Mouse (Mus musculus): ENCODE data around the gene Gsdma3.

Gsdma3 gene

DNA sequence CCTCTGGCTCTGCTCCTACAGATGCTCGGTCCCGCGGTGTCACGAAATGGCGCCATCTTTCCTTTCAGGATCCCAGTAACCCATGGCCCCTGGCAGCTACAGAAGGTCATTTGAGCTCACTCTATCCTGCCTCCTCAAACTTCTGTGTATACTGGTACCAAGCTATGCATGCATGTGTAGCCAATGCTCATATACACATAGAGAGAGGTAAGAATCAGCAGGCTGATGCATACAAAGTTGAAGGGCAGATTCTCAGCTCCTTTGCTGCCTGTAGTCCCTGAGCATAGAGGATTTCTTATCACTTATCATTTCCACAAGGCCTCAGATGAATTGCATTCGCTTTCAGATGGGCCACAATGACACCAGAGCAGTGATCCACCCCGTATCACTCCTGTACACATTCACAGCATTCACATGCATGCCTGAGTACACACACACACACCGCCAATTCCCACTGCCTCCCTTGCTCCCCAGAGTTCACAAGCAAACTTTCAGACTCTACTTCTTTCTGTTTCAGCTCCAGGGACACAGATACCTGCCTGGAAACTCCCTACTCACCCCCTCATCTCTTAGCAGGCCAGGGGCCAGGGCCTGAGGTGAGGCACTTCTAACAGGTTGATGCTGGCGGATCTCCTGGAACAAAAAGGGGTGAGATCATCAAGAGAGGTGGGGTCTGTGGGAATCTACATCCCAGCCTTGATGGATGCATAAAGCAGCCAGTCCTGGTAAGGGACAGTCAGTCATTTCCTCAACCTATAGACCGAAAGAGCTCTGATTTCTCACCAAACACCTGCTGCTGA lies at the start of gene Gsdma3, which contains the start of gene Gm12355:
Gene Gsdma3 (plus strand): TSS at position 750 of the 800 bp plus-strand sequence.
Gene Gm12355 (minus strand): TSS at position 51 of the 800 bp plus-strand sequence.
- DNase-seq (ENCODE audit: low spot score in 2 of 2) = no peak

DNA sequence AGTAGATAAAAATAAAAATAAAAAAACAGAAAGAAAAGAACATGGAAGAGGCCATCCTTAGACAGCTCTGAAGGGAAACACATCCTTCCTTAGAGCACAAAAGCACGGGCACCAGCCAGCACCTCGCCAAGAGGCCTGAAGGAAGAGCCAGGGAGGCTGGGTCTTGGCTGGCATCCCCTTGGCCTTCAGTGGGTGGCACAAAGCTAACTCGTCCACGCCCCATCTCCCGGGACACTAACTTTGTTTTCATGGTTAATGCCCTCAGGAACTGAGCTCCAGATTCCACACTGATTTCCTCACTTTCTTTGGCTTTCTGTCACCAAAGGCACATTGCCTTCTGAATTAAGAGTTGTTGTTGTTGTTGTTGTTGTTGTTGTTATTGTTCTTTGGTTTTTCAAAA lies 48.4 kb upstream of the Gsdma3 start:
- no peak for DNase-seq (ENCODE audit: low spot score in 2 of 2)

DNA sequence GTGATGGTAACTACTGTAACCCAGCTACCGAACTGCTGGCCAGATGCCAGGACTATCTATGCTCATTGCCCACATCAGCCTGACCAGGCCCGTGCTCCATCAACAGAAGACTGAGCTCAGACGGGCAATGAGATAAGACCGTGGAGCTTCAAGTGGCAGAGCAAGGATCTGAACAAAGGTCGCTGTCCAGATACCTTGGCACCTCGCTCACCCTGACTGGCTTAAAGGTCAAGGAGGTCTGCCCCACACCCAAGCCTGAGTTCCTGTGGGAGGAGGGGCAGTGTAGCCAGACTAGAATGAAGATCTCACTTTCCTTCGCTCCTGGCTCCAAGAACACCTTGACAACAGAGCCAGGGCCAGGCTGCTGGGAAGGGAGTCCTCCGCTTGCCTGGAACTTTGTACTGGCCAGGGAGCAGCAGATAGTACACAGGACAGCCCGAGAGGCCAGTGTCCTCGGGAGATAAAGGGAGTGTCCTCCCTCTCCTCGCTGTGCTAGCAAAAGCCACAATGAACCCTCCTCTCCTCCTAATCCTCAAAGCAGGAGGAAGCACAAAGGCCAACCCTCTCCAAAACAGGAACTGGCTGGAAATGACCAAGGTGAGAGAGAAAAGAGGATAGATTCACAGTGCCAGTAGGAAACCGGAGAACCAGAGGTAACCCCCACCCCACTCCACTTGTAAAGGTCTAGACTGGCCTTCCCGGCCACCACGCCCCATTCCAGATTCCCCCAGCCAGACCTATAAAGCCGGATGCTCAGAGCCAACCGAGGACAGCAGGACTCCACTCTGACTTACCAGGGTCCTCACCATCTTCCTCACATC lies 45.6 kb upstream of the Gsdma3 start:
- no peak for DNase-seq (ENCODE audit: low spot score in 2 of 2)

DNA sequence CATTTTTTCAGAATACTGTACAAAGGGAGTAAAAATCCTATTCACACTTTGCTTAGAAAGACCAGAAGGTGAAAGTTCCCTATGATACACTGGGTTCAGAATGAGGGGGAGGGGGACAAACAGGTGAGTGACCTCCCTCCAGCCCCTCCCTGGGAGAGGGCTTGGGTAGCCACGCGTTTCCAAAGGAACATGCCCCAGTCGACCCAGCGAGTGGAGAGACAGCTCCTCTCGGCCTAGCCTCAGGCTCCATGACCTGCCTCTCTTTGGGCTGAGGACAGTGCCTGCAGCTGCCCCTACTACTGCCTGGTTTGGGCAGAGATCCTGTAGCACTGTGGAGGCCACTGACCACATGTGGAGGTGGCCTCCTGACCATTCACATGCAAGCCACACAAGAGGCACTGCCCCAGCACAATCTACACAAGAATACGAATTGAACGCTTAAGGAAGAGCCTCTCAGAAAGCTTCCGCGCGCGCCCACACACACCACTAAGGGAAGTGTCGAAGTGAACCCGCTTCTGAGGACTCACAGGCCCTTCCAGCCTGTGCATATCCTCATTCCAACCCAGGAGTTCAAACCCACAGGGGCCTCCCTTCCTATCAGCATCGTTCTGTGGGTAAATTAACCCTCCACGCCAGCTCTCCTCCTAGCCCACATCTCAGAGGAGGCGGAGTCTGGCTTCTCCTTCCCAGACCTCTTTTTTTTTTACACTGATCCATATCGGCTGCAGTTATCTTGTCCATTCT lies 44.7 kb upstream of the Gsdma3 start:
- no peak for DNase-seq (ENCODE audit: low spot score in 2 of 2)

DNA sequence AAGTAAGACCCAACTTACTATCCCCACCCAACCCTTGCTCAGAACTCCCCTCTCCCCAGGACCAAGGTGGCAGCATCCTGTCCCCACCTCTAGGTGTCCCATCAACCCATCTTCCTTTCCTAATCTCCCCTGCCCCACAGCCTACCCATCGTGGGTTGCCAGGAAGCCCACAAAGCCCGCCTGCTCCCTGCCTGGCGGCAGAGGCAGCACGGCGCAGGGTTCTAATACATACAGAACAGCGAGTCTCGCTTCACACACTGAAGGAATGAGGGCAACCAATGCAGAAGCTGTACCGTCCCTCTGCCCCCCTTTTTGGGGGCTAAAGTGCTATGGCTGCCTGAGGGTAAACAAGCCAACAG lies 44.2 kb upstream of the Gsdma3 start:
- DNase-seq (ENCODE audit: low spot score in 2 of 2) = no peak

DNA sequence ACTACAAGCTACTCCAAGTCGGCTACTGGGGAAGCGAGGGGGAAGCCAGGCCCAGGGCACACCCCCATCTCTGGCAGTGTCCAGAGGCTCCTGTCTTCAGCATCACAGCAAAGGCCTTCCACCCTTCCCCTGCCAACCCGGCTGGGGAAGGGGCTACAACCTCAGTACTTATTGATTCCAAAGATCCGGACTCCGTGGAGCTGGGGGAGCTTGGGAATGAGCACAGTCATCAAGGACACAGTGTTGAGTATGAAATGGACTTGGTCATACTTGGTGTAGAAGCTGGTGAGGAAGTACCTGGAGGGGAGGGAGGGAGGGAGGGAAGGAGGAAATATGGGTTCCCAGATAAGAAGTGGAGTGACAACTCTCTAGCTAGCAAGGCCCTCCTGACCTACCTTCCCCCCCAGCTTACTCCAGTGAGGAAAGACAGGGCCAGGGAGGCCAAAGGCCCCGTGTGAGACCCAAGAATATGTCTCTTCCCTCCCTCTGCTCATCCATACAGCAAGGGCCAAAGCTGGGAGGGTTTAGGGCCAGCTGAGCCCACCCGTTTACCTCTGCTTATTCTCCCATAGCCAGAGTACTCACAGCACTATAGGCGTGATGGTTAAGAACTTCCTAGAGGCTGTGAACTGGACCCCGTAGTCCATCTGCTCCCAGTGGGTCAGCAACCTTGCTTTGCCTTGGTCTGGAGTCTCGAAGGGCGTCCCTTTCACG lies 43.5 kb upstream of the Gsdma3 start:
- DNase-seq (ENCODE audit: low spot score in 2 of 2) = no peak

DNA sequence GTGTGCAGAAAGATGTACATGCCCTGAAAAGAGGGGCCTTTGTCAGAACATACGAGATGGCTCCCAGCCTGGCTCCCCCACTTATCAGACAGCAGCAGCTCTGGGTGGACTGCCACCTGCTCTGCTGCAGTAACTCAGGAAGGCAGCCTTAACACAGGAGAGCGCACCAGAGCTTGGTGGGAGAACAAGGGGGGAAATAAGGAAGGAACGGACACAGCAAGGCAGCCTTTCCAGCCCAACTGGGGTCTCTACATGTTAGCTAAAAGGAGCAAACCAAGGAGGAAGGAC lies 43.0 kb upstream of the Gsdma3 start:
- DNase-seq (ENCODE audit: low spot score in 2 of 2) = no peak

DNA sequence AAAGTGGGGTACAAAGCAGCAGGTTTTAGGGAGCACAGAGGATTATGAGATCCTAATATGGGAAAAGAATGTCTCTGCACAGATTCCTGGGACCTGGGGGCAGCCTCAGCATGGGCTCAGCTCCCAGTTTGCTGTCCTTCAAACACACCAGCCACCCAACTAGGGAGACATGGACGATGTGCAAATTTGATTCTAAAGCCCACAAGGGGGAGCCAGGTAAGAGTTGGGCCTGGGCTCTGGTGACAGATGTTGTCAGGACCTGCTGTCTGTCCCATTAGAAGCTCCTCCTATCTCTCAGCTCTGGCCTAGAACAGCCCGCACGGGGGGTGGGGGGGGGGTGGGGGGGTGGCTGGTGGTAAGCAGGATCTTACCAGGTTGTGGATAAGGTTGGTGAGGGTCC lies 42.6 kb upstream of the Gsdma3 start:
- no peak for DNase-seq (ENCODE audit: low spot score in 2 of 2)

DNA sequence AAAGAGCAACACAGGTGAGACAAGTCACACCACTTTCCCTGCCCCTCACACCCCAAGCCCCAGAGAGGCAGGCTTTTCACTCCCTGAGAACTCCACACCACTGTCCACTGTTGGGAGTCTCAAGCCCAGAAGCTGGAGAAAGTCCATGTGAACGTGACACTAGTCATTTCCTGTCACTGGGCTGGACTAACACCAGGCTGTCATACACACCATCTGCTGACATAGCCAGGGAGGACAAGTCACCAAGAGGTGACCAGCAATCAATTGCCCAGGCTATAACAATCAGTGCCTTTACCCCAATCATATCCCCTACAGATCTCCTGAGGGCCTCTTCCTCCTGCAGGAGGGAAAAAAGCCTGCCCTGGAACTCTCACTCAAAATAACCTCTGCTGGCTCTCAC lies 42.0 kb upstream of the Gsdma3 start:
- no peak for DNase-seq (ENCODE audit: low spot score in 2 of 2)

DNA sequence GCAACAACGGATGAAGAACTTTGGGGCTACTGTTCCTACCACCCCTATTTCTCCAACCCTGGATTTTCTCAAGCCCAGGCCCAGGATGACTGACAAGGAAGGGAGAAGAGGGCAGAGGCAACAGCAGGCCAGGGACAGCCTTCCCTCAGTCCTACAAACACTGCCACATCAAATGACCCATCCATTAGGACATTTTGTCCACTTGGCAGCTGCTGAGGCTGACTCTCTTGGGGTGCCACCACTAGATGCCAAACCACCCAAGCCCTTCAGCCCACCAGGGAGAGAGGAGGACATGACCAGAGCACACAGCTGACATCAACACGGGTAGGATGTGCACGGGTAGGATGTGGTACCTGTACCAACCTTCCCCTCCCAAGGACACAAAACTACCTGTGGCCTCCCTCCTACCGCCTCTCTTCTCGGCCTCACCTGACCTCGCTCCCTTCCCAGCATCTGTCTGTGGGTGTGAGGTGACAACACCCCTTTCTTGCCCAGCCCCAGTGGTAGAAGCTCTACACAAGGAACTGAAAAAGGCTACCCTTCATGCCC lies 41.5 kb upstream of the Gsdma3 start:
- no peak for DNase-seq (ENCODE audit: low spot score in 2 of 2)

DNA sequence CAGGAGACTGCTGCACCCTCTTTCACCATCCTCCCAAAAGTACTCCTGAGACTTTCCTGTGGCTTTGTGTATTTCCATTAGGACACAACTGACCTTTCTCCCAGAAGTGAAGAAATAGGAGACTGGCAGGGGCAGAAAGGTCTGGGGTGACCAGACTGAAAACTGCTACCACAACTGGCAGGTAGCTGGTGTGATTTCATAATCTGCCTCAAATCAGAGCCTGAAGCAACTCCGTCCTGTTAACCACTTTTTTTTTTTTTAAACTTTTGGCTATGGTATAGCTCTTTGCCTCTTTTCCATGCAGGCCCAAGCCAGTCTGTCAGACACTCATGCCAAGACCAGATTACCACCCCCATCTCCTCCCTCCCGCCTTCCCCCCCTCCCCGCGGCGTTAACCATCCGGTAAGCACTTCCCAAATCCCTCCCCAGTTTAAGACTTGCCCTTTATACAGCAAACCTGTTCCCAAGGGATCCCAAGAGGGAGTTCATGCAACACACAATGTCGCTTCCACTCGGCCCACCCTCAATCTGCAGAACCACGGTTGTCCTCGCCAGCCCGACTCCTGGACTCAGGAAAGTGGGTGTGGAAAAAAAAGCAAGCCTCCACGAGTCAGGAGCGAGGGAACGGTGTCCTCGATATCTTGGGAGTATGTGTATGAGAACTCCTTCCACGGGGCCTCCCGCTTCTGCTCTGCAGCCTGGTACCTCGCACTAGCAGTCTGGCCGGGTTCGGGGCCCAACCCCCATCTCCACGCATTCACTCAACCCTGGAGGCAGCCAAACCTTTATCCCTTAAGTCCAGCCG lies 39.9 kb upstream of the Gsdma3 start:
- peak in 1 of 2 experiments; percentile 27 for DNase-seq (ENCODE audit: low spot score in 2 of 2)

DNA sequence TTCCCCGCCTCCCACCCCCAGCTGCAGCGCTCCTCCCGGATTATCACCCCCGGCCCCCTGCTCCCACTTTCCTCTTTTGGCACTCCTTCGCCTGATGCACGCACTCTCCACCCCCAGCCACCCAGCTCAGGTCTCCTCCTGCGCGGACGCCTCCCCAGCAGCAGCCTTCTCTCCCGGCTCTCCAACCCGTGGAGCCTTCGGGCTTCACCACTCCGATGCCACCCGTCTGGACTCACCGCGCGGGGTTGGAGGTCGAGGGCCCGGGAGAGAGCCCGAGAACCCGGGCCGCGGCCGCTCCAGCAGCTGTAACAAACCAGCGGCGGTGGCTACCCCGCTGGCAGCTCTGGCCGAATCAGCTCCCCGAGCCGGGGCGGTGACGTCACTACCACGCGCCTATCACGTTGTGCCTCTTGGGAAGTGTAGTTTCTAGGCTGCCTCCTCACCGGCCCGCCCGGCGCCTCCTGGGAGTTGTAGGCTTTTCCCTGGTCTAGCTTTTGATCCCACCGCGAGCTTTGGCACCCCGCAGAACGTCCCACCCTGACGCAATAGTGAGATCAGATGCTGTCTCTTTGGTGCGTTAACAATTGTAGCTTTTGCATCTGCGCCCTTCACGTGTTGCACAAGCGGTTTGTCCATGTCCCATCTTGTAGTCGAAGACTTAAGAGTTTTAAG lies 39.1 kb upstream of the Gsdma3 start, which contains the start of gene Ormdl3:
Gene Ormdl3 (minus strand): TSS at position 477 of the 672 bp plus-strand sequence.
- DNase-seq (ENCODE audit: low spot score in 2 of 2) = peak; percentile 98 to 99

DNA sequence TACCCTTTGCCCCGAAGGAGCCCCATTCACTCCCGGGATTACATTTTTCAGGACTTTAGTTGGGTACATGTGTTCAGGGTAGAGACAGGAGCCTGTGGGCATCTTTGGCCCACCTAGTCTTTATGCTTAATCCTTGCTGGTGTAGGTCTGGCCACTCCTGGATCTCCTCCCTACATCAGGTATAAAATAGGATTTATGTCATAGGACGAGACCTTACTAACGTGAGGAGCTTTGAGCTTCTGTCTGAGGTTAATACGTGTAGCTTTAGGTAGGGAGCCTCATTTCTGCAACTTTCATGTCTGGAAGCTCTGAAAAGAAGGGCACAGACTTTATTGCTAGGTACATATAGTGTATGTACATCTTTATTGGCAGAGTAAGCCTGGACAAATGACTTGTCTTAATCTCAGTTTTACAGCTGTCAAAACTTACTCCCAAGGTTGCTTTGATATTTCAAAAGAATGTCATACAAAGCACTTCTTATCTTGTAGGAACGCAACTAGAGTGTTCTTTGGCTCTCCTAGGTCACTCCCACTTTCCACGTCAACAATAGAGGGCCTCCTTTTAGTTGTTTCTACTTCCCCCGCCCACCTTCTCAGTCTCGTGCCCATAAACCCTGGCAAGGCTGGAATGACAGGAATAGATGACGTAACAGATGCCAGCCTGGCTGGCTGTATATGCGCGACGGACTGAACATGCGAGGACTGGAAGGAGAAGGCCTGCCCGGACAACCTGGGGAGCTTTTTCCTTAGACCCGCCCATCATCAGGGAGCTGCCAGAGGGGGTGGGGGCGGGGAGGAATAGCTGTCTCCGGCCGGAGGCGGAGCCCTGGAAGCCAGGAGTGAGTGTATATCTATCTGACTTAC lies 38.2 kb upstream of the Gsdma3 start:
- DNase-seq (ENCODE audit: low spot score in 2 of 2) = peak in 1 of 2 experiments; percentile 49

DNA sequence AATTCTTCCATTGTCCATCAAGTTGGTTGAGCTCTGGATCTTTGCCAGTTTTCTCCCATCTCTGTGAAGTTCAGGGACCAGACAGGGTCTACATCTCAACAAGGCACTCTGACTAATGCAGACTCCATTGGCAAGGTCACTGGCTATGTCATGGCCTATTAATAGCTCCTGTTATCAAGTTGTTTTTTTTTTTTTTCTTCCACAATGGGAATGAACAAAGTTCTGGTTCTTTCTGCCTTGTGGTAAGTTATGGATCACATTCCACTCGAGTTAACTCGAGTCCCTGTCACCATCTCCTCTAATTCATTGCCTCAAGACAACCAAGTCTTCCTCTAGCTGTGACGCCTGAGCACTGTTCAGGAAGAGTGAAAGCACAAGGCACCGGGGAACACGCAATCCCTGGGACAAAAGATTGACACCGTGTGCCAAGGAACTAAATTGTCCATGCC lies 37.3 kb upstream of the Gsdma3 start:
- DNase-seq (ENCODE audit: low spot score in 2 of 2) = no peak

DNA sequence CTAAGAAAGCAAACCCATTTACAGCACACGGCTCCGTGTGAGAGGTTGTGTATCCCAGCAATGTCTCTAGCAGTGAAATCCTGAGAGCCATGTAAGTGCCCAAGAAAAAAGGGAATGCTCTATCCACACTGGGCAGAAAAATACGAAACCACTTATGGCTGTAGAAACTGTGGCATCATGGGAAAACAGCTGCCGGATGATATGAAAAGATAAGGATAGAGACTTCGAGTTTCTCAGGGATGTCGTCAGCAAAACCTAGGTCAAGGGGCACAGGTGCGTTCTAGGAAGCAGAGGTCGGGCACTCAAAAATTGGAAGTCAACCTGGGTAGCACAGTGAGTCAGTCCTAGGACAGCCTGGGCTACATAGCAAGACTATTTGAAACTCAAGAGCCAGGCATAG lies 36.9 kb upstream of the Gsdma3 start:
- DNase-seq (ENCODE audit: low spot score in 2 of 2) = no peak

DNA sequence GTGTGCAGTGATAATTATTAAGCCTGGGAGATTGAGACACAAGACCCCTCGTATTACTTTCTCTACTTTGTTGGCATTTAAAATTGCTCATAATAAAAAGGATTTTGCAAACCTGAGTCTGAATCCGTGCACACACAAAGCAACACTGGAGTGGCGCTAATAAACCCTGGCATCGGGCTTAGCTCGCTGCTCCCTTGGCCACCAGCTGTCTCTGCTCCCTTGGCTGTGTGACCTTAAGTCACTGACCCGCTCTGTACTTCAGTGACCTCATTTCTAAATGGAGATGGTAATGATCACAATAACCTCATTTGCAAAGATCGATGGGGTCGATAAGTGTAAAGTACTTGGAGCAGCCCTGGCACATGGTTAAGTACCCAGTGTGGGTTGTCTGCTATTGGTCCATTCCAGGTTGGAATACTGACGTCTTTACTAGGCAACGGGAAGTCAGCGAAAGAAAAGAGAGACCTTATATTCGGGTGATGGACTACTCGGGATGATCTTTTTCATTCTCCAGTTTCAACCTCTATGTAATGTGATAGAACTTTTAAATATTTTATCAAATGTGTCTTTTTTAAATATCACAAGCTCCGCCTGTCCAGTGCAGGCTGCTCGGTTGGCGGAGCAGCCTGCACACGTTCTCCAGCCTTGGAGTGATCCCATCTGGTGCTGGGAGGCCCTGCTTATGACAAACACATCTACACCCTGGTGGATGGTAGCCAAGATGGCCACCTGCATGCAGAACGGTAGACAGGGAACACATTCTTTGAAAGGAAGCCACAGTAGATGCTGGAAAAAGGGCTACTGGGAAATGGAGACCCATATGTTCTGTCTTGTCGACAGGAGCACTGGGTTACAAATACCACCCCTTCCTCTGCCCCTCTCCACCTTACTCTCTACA lies 35.4 kb upstream of the Gsdma3 start:
- DNase-seq (ENCODE audit: low spot score in 2 of 2) = no peak

DNA sequence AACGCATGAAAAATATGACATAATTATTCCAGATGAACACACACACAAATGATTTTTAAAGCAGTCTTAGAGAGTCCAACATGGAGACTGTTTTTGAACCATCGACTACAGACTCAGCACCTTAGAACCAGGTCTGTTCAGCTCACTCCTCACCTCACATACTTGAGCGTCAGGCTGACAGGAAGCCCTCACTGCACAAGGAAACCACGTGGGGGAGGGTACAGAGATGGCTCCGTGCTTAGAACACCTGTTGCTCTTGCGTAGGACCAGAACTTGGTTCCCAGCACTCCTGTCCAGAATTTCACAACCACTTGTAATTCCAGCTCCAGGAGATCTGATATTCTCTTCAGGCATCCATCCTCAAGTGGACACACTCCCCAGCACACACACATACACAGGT lies 31.1 kb upstream of the Gsdma3 start:
- DNase-seq (ENCODE audit: low spot score in 2 of 2) = no peak

DNA sequence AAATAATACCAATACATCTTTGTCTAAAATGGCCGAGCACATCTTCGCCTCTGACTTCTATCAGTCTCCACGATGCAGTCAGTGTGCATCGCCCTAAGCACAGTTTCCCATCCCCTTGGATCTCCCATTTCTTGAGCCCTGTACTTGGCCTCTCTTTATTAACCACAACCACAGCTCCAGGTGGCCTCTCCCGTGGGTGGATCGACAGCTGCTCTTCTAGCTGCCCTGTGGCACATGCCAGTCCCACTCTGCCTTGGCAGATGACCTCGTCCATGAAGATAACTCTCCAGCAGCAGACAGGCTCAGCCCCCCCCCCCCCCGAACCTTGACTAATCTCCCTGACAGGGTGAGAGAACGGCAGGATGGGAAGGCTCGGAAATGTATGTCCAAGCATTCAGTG lies 30.7 kb upstream of the Gsdma3 start:
- no peak for DNase-seq (ENCODE audit: low spot score in 2 of 2)
